Mouse (Mus musculus): Measurements from ENCODE around the gene 6430550D23Rik. TPM values are rescaled to one million over a fixed set of nuclear protein-coding genes. Genes with fewer than 3 reads are reported as not detected.

Gene 6430550D23Rik
- polyA plus RNA-seq, 1 experiment: 3.5 TPM

DNA sequence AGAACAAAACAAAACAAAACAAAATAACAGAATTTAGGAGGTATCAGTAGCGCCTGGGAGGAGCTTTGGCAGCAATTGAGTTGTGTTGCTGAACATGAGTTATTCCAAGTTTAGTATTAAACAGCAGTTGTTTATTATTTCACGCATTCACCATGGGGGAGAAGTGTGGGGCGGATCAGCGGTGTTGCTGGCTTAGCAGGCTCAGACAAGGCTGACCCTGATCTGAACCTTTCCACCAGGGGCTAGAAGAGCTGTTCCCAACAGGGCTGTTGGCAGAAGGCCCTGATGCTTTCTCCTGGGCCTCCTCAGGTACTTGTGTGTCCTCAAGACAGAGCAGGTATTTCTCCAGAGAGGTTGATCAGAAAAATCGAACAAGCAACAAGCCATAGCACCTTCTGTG, 47.8 kb downstream of the 6430550D23Rik start:
- TF ChIP-seq POLR2A (IDR thresholded peaks at IDR 0.05; ENCODE audit: extremely low read depth, insufficient read depth, low read length) (no peak), CTCF (IDR thresholded peaks at IDR 0.05; ENCODE audit: extremely low read depth, insufficient read depth, low read length) (no peak)

DNA sequence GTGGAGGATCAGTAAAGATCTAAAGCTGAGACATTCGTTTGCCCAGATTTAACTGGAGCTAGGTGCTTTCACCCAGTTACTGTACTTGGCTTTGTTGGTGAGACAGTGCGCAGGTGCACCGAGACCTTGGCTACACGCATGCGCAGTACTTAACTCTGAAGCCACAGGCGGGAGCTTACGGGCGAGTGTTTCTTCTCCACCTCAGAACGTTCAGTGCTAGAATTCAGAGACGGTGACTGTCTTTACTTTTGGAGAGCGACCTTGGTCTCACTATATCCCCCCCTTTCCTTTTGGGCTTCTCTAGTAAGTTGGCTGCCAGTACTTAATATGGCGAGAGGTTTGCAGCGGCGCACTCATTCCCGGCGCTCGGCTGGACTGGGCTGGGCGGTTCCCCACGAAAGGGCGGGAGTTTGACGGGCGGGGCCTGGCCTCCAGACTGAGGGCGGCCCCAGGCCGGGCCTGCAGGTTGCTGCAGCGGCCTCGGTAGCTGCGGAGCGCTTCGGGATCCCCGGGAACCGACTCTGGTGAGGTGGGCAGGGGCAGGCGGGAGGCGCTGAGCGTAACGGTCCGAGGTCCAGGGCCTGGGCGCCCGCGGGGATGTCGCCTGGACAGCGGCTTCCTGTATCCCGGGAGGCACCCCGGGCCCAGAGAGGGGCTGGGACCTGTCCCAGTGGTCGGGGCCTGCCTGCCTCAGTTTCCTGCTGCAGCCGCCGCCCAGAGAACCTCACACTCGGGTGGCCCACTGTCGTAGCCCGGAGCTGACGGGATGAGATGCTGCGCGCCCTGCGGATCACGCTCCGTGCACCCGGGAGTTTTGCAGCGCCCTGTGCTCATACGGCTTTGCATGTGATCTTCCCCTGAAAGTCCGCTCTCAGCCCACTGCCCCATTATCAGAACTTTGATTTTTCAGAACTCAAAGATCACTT, 51.4 kb downstream of the 6430550D23Rik start, which contains the start of gene Cep250:
Cep250 (plus strand) TSS at position 325 of the 926 bp plus-strand sequence.
- Histone ChIP-seq H3K4me1 (ENCODE audit: control insufficient read depth, insufficient read depth, low read length) (no peaks in the 10 kb centered on the region; the same call in 1 of the 2 replicates), H3K4me3 (ENCODE audit: insufficient read depth, low read length) (peak within 1 kb of the TSS; percentile 42), H3K27ac (ENCODE audit: insufficient read depth, low read length) (peak within 1 kb of the TSS; percentile 71)
- peak; percentile 74 for TF ChIP-seq POLR2A (IDR thresholded peaks at IDR 0.05; ENCODE audit: extremely low read depth, insufficient read depth, low read length)
- no peak for TF ChIP-seq CTCF (IDR thresholded peaks at IDR 0.05; ENCODE audit: extremely low read depth, insufficient read depth, low read length)

More for the DNA sequence above, 47.8 kb downstream of the 6430550D23Rik start:
- Histone ChIP-seq H3K27ac (ENCODE audit: insufficient read depth, low read length) (no peak overlapping the region), H3K4me3 (ENCODE audit: insufficient read depth, low read length) (no peak overlapping the region), H3K4me1 (ENCODE audit: control insufficient read depth, insufficient read depth, low read length) (no peaks in the 10 kb centered on the region; the same call in 1 of the 2 replicates)

DNA sequence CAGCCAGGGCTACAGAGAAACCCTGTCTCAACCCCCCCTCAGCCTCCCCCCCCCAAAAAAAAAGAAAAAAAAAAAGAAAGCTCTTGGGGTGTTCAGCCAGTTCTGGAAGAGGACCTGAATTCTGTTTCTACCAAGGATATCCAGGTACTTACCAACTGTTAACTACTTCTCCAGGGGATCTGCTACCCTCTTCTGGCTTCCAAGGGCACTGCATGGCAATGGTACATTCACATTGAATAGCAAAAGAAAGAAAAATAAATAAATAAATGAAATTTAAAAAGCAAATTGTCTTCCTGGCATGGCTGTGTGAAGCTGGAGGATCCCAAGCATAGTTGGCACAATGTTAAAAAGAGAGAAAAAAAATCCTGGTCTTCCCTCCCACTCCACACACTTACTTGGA, 55.8 kb downstream of the 6430550D23Rik start:
- Histone ChIP-seq H3K4me3 (ENCODE audit: insufficient read depth, low read length) (no peak overlapping the region), H3K27ac (ENCODE audit: insufficient read depth, low read length) (no peak overlapping the region), H3K4me1 (ENCODE audit: control insufficient read depth, insufficient read depth, low read length) (no peaks in the 10 kb centered on the region)
- TF ChIP-seq POLR2A (IDR thresholded peaks at IDR 0.05; ENCODE audit: extremely low read depth, insufficient read depth, low read length): no peak
- peak; percentile 64 for TF ChIP-seq CTCF (IDR thresholded peaks at IDR 0.05; ENCODE audit: extremely low read depth, insufficient read depth, low read length)

DNA sequence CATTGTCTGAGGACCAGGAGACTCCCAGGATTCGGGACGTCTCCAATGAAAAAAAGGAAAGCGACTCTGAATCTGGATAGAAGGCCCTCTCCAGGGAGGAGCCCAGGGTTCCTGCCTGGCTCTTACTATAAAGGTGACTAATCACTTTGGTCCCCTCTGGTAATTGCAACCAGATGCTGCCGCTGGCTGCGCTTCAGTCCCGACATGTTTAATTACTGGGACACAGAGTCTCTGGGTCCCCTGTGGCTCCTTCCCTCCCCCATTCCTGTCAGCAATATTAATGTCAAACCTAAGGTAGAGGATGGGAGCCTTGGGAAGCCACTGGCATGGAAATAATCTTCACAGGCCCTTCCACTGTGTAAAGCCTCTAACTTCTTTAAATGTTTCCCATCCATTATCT, 58.4 kb downstream of the 6430550D23Rik start:
- no peak overlapping the region for H3K4me3 ChIP-seq (ENCODE audit: insufficient read depth, low read length)
- H3K27ac ChIP-seq (ENCODE audit: insufficient read depth, low read length): no peak overlapping the region
- no peaks in the 10 kb centered on the region for H3K4me1 ChIP-seq (ENCODE audit: control insufficient read depth, insufficient read depth, low read length)
- TF ChIP-seq POLR2A (IDR thresholded peaks at IDR 0.05; ENCODE audit: extremely low read depth, insufficient read depth, low read length) (no peak), CTCF (IDR thresholded peaks at IDR 0.05; ENCODE audit: extremely low read depth, insufficient read depth, low read length) (no peak)

DNA sequence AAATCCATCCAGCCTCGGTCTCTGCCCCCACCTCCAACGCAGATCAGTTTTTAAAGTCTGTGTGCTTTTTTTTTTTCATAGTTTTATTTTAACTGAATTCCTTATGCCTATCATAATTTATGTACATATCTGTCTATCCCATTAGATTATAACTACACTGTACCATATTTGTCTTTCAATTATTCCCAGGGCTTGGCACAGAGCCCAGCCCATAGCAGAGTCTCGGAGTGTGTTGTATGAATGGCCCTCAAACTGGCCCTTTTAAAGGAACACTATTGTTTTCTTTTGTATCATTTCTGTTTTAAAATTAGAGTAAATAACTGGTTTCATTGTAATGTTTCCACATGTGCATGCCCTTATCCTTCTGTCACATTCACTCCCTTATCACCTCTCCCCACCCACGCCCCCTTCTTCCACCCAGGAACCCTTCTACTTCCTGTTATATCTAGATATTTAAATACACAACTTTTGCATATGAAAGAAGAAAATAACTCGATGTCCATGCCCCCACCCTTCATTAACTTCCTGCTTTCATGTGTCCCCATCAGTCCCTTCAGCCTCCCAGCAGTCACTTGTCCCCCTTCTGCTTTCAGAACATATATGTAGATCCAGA, 60.3 kb downstream of the 6430550D23Rik start:
- H3K27ac ChIP-seq (ENCODE audit: insufficient read depth, low read length): no peak overlapping the region
- no peaks in the 10 kb centered on the region for H3K4me1 ChIP-seq (ENCODE audit: control insufficient read depth, insufficient read depth, low read length)
- TF ChIP-seq CTCF (IDR thresholded peaks at IDR 0.05; ENCODE audit: extremely low read depth, insufficient read depth, low read length): no peak
- TF ChIP-seq POLR2A (IDR thresholded peaks at IDR 0.05; ENCODE audit: extremely low read depth, insufficient read depth, low read length): no peak
- H3K4me3 ChIP-seq (ENCODE audit: insufficient read depth, low read length): no peak overlapping the region

DNA sequence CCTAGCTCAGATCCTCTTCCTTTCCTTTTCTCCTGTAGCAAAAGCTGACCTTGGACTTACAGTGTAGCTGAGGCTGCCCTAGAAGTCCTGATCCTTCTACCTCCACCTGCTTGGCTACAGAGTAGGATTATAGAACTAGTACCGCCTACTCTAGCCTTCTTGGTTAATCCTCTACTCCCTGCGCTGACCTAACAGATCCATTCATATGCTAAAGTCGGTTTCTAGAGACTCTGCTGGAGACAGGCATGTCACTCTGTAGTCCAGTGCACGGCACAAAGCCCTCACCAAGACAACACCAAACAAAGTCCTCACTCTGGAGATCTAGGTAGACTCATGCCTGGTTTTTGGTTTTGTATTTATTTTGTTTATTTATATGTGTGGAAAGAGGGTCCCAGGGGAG, 61.3 kb downstream of the 6430550D23Rik start:
- H3K27ac ChIP-seq (ENCODE audit: insufficient read depth, low read length): no peak overlapping the region
- H3K4me3 ChIP-seq (ENCODE audit: insufficient read depth, low read length): no peak overlapping the region
- TF ChIP-seq CTCF (IDR thresholded peaks at IDR 0.05; ENCODE audit: extremely low read depth, insufficient read depth, low read length): no peak
- no peaks in the 10 kb centered on the region for H3K4me1 ChIP-seq (ENCODE audit: control insufficient read depth, insufficient read depth, low read length)

DNA sequence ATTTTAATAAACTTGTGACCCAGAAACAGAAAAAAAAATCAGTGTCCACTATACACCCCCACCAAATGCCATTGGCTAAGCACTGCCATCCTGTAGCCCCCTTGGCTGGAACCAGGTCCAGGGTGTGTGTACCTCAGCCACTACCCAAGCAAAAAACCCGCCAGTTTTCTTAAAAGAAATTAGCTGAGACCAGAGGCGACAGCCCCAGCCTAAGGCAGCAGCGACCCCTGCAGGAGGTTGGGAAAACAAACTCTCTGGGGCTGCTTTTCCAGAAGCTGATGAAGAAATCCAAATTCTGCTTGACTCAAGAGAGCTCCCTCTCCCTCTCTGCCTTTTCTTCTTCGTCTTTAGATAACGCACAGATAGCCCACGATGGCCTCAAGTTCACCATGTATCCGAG, 61.7 kb downstream of the 6430550D23Rik start:
- no peaks in the 10 kb centered on the region for H3K4me1 ChIP-seq (ENCODE audit: control insufficient read depth, insufficient read depth, low read length)
- no peak overlapping the region for H3K27ac ChIP-seq (ENCODE audit: insufficient read depth, low read length)
- no peak overlapping the region for H3K4me3 ChIP-seq (ENCODE audit: insufficient read depth, low read length)
- peak; percentile 84 for TF ChIP-seq CTCF (IDR thresholded peaks at IDR 0.05; ENCODE audit: extremely low read depth, insufficient read depth, low read length)
- no peak for TF ChIP-seq POLR2A (IDR thresholded peaks at IDR 0.05; ENCODE audit: extremely low read depth, insufficient read depth, low read length)

DNA sequence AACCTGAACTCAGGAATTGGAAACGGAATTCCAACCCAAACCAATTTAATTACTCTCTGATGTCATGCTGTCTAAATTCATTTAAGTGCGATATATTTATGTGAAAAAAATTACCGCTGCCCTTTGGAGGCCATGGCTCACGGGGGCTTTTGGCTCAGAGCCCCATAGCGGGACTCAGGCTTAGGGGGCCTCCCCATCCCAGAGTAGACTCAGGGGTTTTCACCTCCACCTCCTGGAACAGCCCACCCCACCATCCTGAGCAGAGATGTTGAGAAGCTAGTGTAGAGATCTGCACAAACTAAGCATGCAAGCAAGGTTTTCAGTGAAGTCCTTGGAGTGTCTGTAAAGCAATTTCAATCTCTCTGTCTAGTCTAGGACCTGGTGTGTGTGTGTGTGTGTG, 62.2 kb downstream of the 6430550D23Rik start:
- no peaks in the 10 kb centered on the region for H3K4me1 ChIP-seq (ENCODE audit: control insufficient read depth, insufficient read depth, low read length)
- no peak for TF ChIP-seq POLR2A (IDR thresholded peaks at IDR 0.05; ENCODE audit: extremely low read depth, insufficient read depth, low read length)
- no peak for TF ChIP-seq CTCF (IDR thresholded peaks at IDR 0.05; ENCODE audit: extremely low read depth, insufficient read depth, low read length)
- H3K4me3 ChIP-seq (ENCODE audit: insufficient read depth, low read length): no peak overlapping the region
- no peak overlapping the region for H3K27ac ChIP-seq (ENCODE audit: insufficient read depth, low read length)

DNA sequence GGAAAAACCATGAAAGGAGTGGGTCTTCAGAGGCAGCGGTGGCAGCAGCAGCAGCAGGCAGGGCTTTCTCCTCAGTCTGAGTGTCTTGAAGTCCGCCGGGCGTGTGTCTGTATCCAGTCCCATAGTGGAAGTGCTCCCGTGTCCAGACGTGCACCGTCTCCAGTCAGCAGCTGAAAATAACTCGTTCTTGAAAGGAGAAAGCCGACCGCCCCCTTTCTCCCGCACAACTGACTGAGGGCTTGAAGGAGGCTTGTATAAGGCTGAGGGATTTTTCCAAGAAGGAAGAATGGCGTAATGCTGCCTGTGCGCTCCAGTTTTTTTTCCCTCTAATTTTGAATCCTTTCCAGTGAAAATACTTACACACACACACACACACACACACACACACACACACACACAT, 62.7 kb downstream of the 6430550D23Rik start, which contains the start of gene Gdf5:
Gdf5 (minus strand) TSS at position 244 of the 400 bp plus-strand sequence.
- H3K4me1 ChIP-seq (ENCODE audit: control insufficient read depth, insufficient read depth, low read length): no peaks in the 10 kb centered on the region
- no peak within 1 kb of the TSS for H3K4me3 ChIP-seq (ENCODE audit: insufficient read depth, low read length)
- TF ChIP-seq POLR2A (IDR thresholded peaks at IDR 0.05; ENCODE audit: extremely low read depth, insufficient read depth, low read length): no peak
- TF ChIP-seq CTCF (IDR thresholded peaks at IDR 0.05; ENCODE audit: extremely low read depth, insufficient read depth, low read length): no peak
- H3K27ac ChIP-seq (ENCODE audit: insufficient read depth, low read length): no peak within 1 kb of the TSS

Data from cortical plate, adult 2 months (tissue).